Mouse (Mus musculus) left cerebral cortex, adult 11 months (tissue): ENCODE results near the gene D430041D05Rik.

Experiments
- DNase-seq: peaks from one replicate; pipeline ENCODE4 v3.0.0; 2022; ENCODE audit warnings: low spot score

The D430041D05Rik gene

GRCm38 (mm10) chr2:104408351-104408750, 2.5 kb downstream of the D430041D05Rik start:
- no peak for DNase-seq

DNA sequence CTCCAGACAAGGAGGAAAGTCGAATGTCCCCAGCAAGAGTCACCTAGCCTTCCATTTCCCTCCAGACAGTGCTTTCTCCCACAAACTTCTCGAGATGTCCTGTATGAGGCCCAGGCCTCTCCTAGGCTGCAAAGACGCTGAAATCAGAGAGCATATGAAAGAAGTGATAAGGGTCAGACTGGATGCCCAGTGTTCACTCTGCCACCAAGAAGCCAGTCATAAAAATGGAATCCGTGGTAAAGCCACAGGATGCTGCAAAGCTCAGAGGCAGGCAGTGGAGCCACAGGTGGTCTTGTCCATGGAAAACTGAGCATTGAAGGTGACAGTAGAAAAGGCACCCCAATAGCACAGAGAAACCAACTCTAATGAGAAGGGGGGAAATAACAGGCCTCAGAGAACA, 2.9 kb downstream of the D430041D05Rik start:
- DNase-seq, result no peak

DNA sequence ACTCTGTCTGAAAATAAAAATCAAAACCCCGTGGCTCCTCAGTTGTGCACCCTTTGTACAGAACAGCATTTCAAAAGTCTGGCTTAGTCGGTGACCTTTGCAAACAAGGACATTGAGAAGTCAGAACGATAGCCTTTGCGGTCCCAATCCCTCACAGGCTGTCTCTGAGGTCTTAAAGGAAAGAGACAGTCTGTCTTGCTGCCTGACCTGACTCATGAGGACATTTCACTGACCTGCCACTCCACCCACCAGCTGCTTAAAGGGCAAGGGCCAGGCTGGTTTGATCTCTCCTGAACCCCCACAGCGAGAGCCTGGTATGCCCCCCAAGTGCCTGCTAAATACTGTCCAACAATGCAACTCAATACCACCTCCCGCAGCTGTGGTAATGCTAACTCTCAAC, 6.8 kb downstream of the D430041D05Rik start:
- no peak for DNase-seq

DNA sequence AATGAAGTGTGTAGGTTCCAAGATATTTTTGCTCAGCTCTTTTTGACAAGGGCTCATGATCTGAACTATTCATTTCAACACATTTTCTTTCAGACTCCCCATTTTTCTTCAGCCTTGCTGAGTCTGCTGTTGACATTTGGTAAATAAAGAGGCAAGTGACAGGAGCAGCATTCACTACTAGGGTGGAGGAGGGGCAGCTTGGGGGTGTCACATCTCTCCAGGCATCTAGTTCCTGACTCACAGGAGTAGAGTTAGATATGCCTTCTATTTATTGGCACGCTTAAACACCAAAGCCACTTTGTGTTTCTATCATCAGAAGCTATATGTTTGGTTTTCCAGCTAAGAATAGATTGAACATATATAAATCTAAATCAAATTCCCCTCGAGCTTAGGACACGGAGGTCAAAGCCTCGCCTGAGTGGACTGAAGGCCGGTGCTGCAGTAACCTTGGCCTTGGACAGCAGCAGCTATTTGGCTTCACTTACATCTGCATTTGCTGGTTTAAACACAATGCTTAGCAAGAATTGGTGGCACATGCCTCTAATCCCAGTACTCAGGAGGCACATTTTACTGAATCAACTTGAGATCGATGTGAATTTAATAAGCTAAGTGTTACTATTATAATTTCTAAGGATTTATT, 12.0 kb downstream of the D430041D05Rik start:
- no peak for DNase-seq

DNA sequence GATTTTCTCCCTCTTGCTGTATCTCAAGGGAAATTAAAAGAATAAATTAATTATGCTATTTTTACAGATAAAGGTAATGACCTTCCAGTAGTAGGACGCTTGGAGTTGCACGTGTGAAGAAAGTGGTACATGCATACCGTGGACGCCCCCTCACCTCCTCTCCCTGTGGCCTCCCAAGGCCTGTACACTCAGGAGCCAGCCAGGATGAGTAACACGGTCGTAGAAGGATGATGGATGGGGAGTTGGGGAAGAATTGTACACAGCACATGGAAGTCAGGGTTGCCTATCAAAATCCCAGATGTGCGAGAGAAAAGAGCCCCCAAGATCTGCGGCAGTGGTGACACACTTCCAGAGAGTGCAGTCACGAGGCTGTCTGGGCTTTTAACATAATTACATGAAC, 14.9 kb downstream of the D430041D05Rik start:
- DNase-seq, result no peak

DNA sequence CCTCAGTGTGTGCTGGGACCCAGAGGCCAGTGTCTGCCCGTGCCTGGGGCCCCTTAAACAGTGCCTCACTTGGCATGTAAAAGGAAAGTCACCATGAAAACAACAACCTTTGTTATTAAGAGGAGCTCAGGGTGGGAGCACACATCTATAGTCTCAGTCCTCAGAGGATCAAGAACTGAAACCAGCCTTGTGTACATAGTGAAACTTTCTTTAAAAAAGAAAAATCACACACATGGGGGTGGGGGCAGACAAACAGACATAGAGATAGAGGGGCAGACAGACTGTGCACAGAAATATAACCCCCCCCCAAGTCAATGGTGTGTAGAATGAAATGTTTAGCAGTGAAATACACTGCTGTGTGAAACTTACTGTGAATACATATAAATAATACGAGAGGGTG, 16.0 kb downstream of the D430041D05Rik start:
- DNase-seq, result no peak

- DNase-seq, result no peak
These were observed 18.0 kb downstream of the D430041D05Rik start for GRCm38 (mm10) chr2:104392700-104393312.

DNA sequence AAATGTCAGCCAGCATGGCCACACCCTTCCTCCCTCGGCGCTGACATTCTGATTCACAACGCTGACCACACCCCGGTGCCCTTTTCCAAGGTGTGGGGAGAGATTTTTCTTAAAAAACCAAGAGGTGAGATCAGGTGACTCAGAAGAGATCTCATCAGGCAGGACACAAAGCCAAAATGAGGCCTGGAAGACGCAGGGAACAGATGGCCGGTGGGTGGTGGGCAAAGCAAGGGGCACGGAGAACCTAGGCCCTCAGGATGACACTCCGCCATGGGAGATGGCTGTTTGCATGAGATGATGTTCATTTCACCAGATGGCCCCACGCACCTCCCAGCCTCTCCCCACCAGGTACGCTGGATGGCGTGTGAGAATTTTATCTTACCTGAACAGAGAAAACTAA, 21.6 kb downstream of the D430041D05Rik start:
- DNase-seq, result no peak

DNA sequence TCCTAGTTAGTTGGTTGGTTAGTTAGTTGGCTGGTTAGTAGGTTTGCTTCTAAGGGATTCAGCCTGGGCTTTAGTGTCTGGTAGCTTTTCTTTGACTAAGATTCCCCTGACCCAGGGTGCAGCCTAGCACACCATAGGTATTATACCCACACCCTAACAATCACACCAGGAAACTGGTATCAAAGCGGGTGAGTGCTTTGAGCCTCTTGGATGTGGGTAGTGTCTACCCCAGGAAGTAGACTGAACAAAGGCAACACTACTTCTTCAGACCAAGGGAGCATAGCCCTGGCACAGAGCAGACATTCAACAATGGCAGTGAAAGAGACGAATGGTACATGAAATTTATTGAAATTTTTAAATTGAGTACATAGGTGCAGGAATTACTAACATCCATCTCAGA, 24.9 kb downstream of the D430041D05Rik start:
- no peak for DNase-seq

GRCm38 (mm10) chr2:104383589-104383988, 27.2 kb downstream of the D430041D05Rik start:
- DNase-seq, result no peak

DNA sequence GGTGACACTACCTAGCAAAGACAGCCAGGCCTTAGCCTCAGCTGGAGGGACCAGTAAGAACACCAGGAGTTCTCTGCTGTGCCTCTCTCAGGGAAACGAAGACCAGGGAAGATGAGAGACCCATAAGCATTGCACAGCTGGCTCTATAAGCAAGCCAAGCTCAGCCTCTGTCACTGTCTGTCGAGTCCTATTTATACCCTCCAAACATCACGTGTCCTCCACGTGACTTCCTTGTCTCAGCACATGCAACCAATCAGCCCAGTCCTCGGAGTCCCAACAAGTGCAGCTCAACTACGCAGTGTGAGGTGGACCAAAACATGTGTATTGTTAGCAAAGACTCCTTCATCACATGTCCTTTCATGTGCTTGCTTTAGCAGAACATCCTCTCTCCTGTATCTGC, 28.0 kb downstream of the D430041D05Rik start:
- DNase-seq, result no peak

GRCm38 (mm10) chr2:104379304-104379703, 31.5 kb downstream of the D430041D05Rik start:
- DNase-seq, result no peak

DNA sequence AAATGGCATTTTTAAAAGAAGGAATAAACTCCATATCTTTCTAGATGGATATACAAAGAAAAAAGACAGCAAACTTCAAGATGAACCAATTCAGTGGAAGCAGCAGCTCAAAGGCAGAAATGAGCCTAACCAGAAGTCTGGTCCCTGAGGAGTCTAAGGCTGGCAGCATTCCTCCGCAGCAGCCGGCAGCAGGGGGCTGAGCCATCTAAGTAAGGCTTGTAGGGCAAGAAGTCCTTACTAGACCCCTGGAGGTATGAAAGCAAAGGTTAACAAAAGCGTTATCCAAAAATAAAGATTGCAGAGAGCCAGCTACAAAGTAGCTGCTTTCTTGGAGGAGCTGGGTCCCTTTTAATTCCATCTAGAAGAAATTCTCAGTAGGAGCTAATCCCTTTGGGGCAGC, 32.0 kb downstream of the D430041D05Rik start:
- DNase-seq, result no peak

GRCm38 (mm10) chr2:104377990-104378389, 32.8 kb downstream of the D430041D05Rik start:
- no peak for DNase-seq

GRCm38 (mm10) chr2:104372156-104372555, 38.7 kb downstream of the D430041D05Rik start:
- no peak for DNase-seq

GRCm38 (mm10) chr2:104371606-104372130, 39.1 kb downstream of the D430041D05Rik start:
- no peak for DNase-seq

GRCm38 (mm10) chr2:104367836-104368298, 42.9 kb downstream of the D430041D05Rik start:
- DNase-seq, result peak; percentile 18

DNA sequence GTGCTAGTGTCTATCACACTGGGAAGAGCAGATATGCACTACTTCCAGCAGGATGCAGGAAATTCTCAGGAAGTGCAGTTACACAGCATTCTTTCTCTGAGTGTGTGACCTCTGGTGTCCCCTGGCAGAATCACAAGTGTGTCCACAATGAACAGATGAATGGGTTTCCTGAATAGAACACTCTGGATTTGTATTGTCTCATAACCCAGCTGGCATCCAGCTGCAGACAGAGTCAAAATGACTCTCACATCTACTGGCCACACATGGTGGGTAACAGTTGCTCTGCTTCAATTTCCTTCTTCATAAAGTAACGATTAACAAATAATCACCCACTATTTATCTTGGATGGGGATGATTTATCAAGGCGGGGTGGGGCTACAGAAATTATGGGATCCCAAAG, 43.5 kb downstream of the D430041D05Rik start:
- DNase-seq, result no peak

DNA sequence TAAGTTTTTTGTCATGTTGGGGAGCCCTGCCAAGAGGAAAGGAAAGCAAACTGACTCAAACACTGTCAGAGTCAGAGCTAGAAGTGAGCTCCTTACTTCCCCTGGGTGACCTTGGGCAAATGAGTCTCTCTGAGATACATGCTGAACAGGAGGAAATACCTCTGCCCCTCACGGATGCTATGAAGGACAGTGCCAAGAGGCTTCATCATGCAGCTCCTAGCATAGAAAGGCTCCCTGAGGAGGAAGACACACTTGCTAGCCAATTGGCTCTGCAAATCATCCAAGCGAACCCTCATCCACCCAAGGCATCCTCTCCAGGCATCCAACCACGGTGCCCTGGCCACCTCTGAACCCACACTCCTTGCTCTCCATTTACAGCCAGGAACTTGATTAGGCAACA, 51.5 kb downstream of the D430041D05Rik start:
- no peak for DNase-seq

GRCm38 (mm10) chr2:104358881-104359280, 51.9 kb downstream of the D430041D05Rik start:
- DNase-seq, result no peak

DNA sequence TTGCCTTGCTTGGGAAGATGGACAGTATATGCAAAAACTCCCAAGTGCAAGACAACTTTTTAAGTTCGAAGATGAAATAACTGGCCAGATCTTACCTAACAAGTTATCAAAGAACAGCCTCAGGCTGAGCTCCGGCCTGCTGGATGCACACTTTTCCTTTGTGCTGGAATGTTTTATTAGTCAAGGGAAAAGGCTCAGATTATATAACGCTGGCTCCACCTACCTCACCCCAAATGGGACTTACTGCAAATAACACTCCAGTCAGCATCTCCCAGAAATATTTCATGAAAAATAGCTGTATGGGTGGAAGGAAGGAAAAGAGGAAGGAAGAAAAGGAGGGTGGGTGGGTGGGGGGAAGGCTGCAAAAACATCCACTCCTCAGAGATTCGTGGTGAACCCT, 54.3 kb downstream of the D430041D05Rik start:
- DNase-seq, result no peak

- DNase-seq, result no peak
These were observed 56.7 kb downstream of the D430041D05Rik start for GRCm38 (mm10) chr2:104354117-104354516.

GRCm38 (mm10) chr2:104352204-104352493, 58.7 kb downstream of the D430041D05Rik start:
- DNase-seq, result no peak
